Mouse (Mus musculus) embryonic facial prominence, embryonic 13.5 days (tissue): ENCODE measurements around the gene Prap1. TPM values are rescaled to one million over a fixed set of nuclear protein-coding genes. Genes with fewer than 3 reads are reported as not detected.
A peak's percentile ranks its signal among the peaks of the same experiment; 100 is the strongest.
"Not testable (repeated sequence)": the region's sequence is repeated elsewhere in the genome, so short reads cannot be mapped to it uniquely, and the experiment has no call there.

Experiments used
- ATAC-seq: fragments of 200-750 bp; cut with Nextera tagmentation; 2 replicates; pipeline ENCODE4 v1.8.0; 2017; ENCODE audit warnings: low read depth; ENCODE audit not compliant: insufficient number of reproducible peaks, insufficient read depth, low FRiP score, low TSS enrichment
- H3K27ac ChIP-seq: fragments of 300-500 bp; sonication (generic); 2 replicates; pipeline ENCODE4 v1.5.1; 2015; ENCODE audit warnings: moderate library complexity, mild to moderate bottlenecking, inconsistent platforms
- H3K27me3 ChIP-seq: fragments of 300-500 bp; sonication (generic); 2 replicates; pipeline ENCODE4 v1.6.1; 2015; ENCODE audit warnings: mild to moderate bottlenecking, inconsistent platforms
- H3K36me3 ChIP-seq: fragments of 300-500 bp; sonication (generic); 2 replicates; pipeline ENCODE4 v1.6.1; 2015; ENCODE audit warnings: mild to moderate bottlenecking, inconsistent platforms
- H3K4me1 ChIP-seq: fragments of 300-500 bp; sonication (generic); 2 replicates; pipeline ENCODE4 v1.6.1; 2015; ENCODE audit warnings: inconsistent platforms
- H3K4me2 ChIP-seq: fragments of 300-500 bp; sonication (generic); 2 replicates; pipeline ENCODE4 v1.6.1; 2015; ENCODE audit warnings: moderate library complexity, mild to moderate bottlenecking, inconsistent platforms
- H3K4me3 ChIP-seq: fragments of 300-500 bp; sonication (generic); 2 replicates; pipeline ENCODE4 v1.5.1; 2015; ENCODE audit warnings: mild to moderate bottlenecking, inconsistent platforms
- H3K9ac ChIP-seq: fragments of 300-500 bp; sonication (generic); 2 replicates; pipeline ENCODE4 v1.6.1; 2015; ENCODE audit warnings: mild to moderate bottlenecking, inconsistent platforms
- H3K9me3 ChIP-seq: fragments of 300-500 bp; sonication (generic); 2 replicates; pipeline ENCODE4 v1.6.1; 2016; ENCODE audit warnings: inconsistent platforms
- WGBS: fragments of 180-500 bp; shearing (Covaris S2); methylation state at CpG from one replicate; pipeline ENCODE4 v1.1.7; 2015; ENCODE audit warnings: mixed read lengths; 5-methylcytosine and 5-hydroxymethylcytosine counted together
- polyA plus RNA-seq: library from polyadenylated mRNA; unstranded; fragments of >200 nt; fragmentation: Nextera tagmentation; extraction: Ambion mirVana; gene quantifications from 2 replicates; pipeline ENCODE4 v1.2.1, GENCODE M21; 2015

Prap1 gene
- polyA plus RNA-seq, 1 experiment from 2014 or later: not detected

DNA sequence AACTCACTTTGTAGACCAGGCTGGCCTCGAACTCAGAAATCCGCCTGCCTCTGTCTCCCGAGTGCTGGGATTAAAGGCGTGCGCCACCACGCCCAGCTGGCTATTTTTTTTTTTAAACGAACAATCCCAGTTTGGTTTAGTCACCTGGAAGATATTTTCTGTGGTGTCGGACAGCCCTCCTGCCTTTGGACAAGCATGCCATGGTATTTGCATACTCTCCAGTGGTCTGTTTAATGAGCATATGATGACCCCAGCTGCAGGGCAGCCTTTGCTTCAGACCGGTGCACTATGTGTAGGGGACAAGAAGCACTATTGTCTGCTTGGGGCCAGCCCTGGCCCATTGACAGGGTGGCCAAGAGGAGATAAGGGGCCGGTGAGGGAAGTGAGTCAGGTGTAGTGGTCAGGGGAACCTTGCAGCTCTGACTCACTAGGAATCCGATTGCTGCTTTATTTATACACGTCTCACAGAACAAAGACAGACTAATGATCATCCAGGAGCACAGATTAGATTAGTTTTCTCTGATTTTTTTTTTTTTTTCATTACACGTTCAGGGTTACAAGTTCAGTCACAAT, 28.2 kb downstream of the Prap1 start:
- 69% methylated on average over 13 of the region's 13 CpGs for WGBS
- H3K9ac ChIP-seq: no peak overlapping the region
- no peaks in the 10 kb centered on the region for H3K27me3 ChIP-seq
- H3K36me3 ChIP-seq: no peaks in the 10 kb centered on the region
- no peaks in the 10 kb centered on the region for H3K9me3 ChIP-seq
- no peak overlapping the region for H3K27ac ChIP-seq
- peaks cover 8% of the 10 kb centered on the region for H3K4me1 ChIP-seq
- no peak for ATAC-seq
- H3K4me3 ChIP-seq: no peak overlapping the region
- H3K4me2 ChIP-seq: no peak overlapping the region

- H3K27me3 ChIP-seq: no peaks in the 10 kb centered on the region
- no peak overlapping the region for H3K27ac ChIP-seq
Observed at GRCm38 (mm10) chr7:140122765-140123164, 29.6 kb downstream of the Prap1 start.

DNA sequence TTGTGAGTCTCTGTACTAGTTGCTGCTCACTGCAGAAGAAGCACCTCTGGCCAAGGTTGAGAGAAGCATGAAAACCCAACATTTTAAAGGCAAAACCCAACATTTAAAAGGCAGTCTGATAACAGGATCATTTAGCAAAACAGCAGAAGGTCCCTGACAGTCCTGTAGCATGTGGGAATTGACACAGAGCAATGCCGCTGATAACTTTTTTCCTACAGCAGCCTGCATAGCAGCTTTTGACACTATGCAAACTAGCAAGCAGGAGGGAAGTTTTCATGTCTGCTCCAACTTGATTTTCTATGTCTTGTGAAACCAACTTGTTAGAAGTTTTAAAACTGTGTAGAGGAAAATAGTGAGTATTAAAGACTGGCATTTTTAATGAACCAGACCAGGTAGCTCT, 31.2 kb downstream of the Prap1 start:
- Histone ChIP-seq H3K4me2 (no peak overlapping the region), H3K9me3 (no peaks in the 10 kb centered on the region), H3K4me1 (peaks cover 10% of the 10 kb centered on the region), H3K27ac (no peak overlapping the region), H3K4me3 (no peak overlapping the region), H3K27me3 (no peaks in the 10 kb centered on the region), H3K36me3 (peaks cover 3% of the 10 kb centered on the region; the same call in 1 of the 2 replicates), H3K9ac (no peak overlapping the region)
- no peak for ATAC-seq
- 94% methylated on average over 1 of the region's 1 CpGs for WGBS

More at GRCm38 (mm10) chr7:140122765-140123164, 29.6 kb downstream of the Prap1 start:
- Histone ChIP-seq H3K9ac (no peak overlapping the region), H3K4me2 (no peak overlapping the region), H3K36me3 (no peaks in the 10 kb centered on the region), H3K4me3 (no peak overlapping the region), H3K9me3 (no peaks in the 10 kb centered on the region), H3K4me1 (peaks cover 10% of the 10 kb centered on the region)
- WGBS: 32% methylated on average over 4 of the region's 4 CpGs
- no peak for ATAC-seq

DNA sequence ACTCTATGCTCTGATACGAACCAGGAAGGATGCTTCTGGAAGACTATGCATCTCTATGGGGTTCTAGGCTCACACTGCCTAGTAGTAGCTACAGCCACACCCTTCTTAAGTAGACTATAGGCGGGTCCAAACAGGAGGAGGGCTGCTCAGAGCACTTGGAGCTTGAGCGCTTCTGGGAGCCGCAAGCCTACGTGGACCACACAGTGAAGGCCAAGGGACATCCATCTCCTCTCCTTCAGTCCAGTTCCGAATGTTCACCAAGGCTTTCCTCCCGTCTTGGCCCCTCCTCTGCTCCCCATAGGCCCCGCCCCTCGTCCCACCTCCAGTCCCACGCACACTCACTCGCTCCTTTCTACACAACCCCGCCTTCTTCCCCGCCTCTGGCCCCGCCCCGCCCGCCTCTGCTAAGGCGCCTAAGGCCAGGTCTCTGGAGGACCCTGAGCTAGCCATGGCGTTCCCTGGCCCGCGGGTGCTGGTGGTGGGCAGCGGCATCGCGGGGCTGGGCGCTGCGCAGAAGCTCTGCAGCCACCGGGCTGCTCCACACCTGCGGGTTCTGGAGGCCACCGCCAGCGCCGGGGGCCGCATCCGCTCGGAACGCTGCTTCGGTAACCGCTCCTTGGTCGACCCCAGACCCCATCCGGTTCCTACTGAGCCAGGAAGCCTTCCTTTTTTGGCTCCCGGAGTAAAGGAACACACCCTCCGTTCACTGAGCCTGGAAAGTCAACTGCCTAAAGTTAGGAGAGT, 32.3 kb downstream of the Prap1 start:
- Histone ChIP-seq H3K4me1 (peaks cover 10% of the 10 kb centered on the region), H3K27ac (peak overlapping the region; percentile 57; the same call in 1 of the 2 replicates), H3K9ac (peak overlapping the region; percentile 84), H3K9me3 (no peaks in the 10 kb centered on the region), H3K4me3 (peak overlapping the region; percentile 75), H3K27me3 (no peaks in the 10 kb centered on the region), H3K4me2 (peak overlapping the region; percentile 81), H3K36me3 (peaks cover 14% of the 10 kb centered on the region)
- 2% methylated on average over 40 of the region's 40 CpGs for WGBS
- peak; percentile 94 for ATAC-seq

GRCm38 (mm10) chr7:140126022-140126350, 32.8 kb downstream of the Prap1 start:
- Histone ChIP-seq H3K9me3 (no peaks in the 10 kb centered on the region), H3K4me3 (peak overlapping the region; percentile 75), H3K36me3 (peaks cover 19% of the 10 kb centered on the region), H3K9ac (peak overlapping the region; percentile 84), H3K27ac (peak overlapping the region; percentile 57; the same call in 1 of the 2 replicates), H3K27me3 (no peaks in the 10 kb centered on the region), H3K4me1 (peaks cover 10% of the 10 kb centered on the region), H3K4me2 (peak overlapping the region; percentile 81)
- WGBS: 6% methylated on average over 5 of the region's 5 CpGs
- no peak for ATAC-seq

- no peaks in the 10 kb centered on the region for H3K27me3 ChIP-seq
- H3K4me2 ChIP-seq: peak overlapping the region; percentile 32
- no peaks in the 10 kb centered on the region for H3K9me3 ChIP-seq
- ATAC-seq: no peak
- peaks cover 10% of the 10 kb centered on the region for H3K4me1 ChIP-seq
- no peak overlapping the region for H3K27ac ChIP-seq
- H3K4me3 ChIP-seq: no peak overlapping the region
- peaks cover 19% of the 10 kb centered on the region for H3K36me3 ChIP-seq
- H3K9ac ChIP-seq: 0 out of 2 replicates have a peak overlapping the region, but pooled peaks have one; percentile 17
- WGBS: 81% methylated on average over 3 of the region's 3 CpGs
Observed at GRCm38 (mm10) chr7:140126934-140127333, 33.7 kb downstream of the Prap1 start.

- no peak overlapping the region for H3K4me3 ChIP-seq
- 88% methylated on average over 2 of the region's 2 CpGs for WGBS
- ATAC-seq: no peak
- peaks cover 19% of the 10 kb centered on the region for H3K36me3 ChIP-seq
- no peaks in the 10 kb centered on the region for H3K9me3 ChIP-seq
- peaks cover 10% of the 10 kb centered on the region for H3K4me1 ChIP-seq
- H3K9ac ChIP-seq: no peak overlapping the region
- no peaks in the 10 kb centered on the region for H3K27me3 ChIP-seq
- H3K4me2 ChIP-seq: no peak overlapping the region
- H3K27ac ChIP-seq: no peak overlapping the region
Observed at GRCm38 (mm10) chr7:140127911-140128310, 34.7 kb downstream of the Prap1 start.

DNA sequence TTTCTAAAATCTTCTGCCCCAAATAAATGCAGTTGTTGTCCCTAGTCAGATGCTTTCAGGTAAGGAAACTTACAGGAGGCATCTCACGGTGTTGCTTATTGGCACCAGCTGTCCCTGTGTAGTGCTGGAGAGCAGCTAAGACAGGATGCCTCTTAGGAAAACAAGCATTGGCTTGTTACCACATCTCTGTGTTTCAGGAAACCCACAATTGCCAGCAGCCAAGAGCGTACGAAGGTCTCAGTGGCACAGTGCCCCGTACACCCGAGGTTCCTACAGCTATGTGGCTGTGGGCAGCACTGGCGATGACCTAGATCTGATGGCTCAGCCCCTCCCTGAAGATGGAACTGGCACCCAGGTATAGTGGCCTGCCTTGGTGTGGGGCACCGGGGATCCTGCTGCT, 39.0 kb downstream of the Prap1 start:
- H3K27me3 ChIP-seq, H3K27ac ChIP-seq, H3K4me3 ChIP-seq, H3K4me2 ChIP-seq, H3K9me3 ChIP-seq, H3K4me1 ChIP-seq, ATAC-seq, H3K9ac ChIP-seq: not testable (repeated sequence)
- peaks cover 26% of the 10 kb centered on the region for H3K36me3 ChIP-seq
- WGBS: 84% methylated on average over 7 of the region's 7 CpGs

DNA sequence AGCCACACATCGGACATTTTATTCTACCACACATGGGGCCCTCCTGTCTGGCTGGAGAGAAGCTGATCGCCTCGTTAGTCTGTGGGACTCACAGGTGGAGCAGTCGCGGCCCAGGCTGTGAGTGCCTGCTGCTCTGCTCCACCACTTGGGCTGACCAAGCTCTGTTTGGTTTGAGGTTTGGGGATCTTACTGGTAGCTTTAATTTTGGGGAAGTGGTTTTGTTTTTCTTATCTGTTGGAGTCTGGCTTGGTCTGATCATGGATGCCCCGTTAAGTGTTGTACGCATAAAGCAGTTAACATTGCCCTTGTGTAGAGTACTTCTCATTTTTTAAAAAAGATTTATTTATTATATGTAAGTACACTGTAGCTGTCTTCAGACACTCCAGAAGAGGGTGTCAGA, 40.8 kb downstream of the Prap1 start:
- ATAC-seq, H3K9ac ChIP-seq, H3K4me1 ChIP-seq, H3K4me2 ChIP-seq, H3K27me3 ChIP-seq, H3K9me3 ChIP-seq, H3K4me3 ChIP-seq, H3K27ac ChIP-seq: not testable (repeated sequence)
- peaks cover 26% of the 10 kb centered on the region for H3K36me3 ChIP-seq
- 86% methylated on average over 7 of the region's 7 CpGs for WGBS

DNA sequence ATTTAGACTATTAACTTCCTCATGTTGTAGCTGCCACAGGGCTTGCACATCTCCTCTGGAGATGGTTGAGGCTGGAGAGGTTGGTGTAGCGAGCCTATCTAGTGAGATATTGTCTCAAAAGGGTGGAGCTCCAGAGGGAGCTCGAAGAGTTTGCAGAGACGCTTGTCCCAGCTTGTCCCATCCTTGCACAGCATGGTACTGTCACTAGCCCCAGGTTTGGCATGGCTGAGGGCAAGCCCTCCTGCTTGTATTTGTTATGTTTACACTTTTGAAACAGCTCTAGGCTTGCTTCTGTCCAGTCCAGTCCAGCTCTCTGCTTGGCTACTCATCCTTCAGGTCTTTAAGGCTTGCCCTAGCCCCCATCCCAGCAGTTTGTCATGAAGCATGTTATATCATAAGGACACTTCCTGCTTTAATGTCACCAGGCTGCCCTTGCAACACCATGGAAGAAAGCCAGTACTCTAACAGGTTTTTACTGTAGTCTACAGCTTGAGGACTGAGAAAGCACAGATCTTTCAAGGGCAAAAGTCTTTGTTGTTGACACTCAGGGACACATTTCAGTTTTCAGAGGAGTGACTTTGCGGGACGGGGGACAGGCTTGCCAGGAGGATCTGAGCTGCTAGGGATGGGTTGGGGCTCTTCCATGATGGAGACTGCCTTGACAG, 42.0 kb downstream of the Prap1 start:
- Histone ChIP-seq H3K27ac (no peak overlapping the region), H3K9ac (no peak overlapping the region), H3K4me3 (no peak overlapping the region), H3K9me3 (no peaks in the 10 kb centered on the region), H3K4me1 (peaks cover 5% of the 10 kb centered on the region), H3K4me2 (no peak overlapping the region), H3K27me3 (no peaks in the 10 kb centered on the region), H3K36me3 (peaks cover 15% of the 10 kb centered on the region)
- 89% methylated on average over 5 of the region's 5 CpGs for WGBS
- no peak for ATAC-seq

- H3K27me3 ChIP-seq: no peaks in the 10 kb centered on the region
- H3K4me3 ChIP-seq: peak within 1 kb of the TSS; percentile 86
- peak; percentile 95 for ATAC-seq
- H3K27ac ChIP-seq: peak within 1 kb of the TSS; percentile 79
- no peaks in the 10 kb centered on the region for H3K9me3 ChIP-seq
- H3K4me1 ChIP-seq: peaks cover 5% of the 10 kb centered on the region
- 2% methylated on average over 39 of the region's 39 CpGs for WGBS
- peaks cover 8% of the 10 kb centered on the region for H3K36me3 ChIP-seq
- H3K4me2 ChIP-seq: peak within 1 kb of the TSS; percentile 89
- peak within 1 kb of the TSS; percentile 88 for H3K9ac ChIP-seq
Observed at GRCm38 (mm10) chr7:140137135-140138020, 44.2 kb downstream of the Prap1 start, which contains the start of gene Mtg1. TSS of gene Mtg1 (plus strand) at chr7:140137564.
